Mouse (Mus musculus) embryonic facial prominence, embryonic 14.5 days (tissue): ENCODE data around the gene Pola2. TPM values are rescaled to one million over a fixed set of nuclear protein-coding genes. Genes with fewer than 3 reads are reported as not detected.

Experiments
- ATAC-seq: fragments of 200-750 bp; cut with Nextera tagmentation; 2 replicates; pipeline ENCODE4 v1.8.0; 2017; ENCODE audit warnings: low read depth, moderate number of reproducible peaks, moderate TSS enrichment
- DNase-seq: peaks from one replicate; pipeline ENCODE4 v3.0.0-alpha.2; 2015; ENCODE audit warnings: low spot score
- H3K27ac ChIP-seq: fragments of 300-500 bp; sonication (generic); replicated peaks from 2 replicates; pipeline ENCODE4 v1.5.1; 2014; ENCODE audit warnings: low read depth, mild to moderate bottlenecking, low read length, moderate library complexity
- H3K27me3 ChIP-seq: fragments of 300-500 bp; sonication (generic); replicated peaks from 2 replicates; pipeline ENCODE4 v1.6.1; 2014; ENCODE audit warnings: low read length; ENCODE audit not compliant: control insufficient read depth, insufficient read depth
- H3K36me3 ChIP-seq: fragments of 300-500 bp; sonication (generic); 2 replicates; pipeline ENCODE4 v1.6.1; 2014; ENCODE audit warnings: low read length, mixed read lengths; ENCODE audit not compliant: control insufficient read depth, insufficient read depth
- H3K4me1 ChIP-seq: fragments of 300-500 bp; sonication (generic); 2 replicates; pipeline ENCODE4 v1.6.1; 2014; ENCODE audit warnings: antibody characterized with exemption, low read length; ENCODE audit not compliant: control insufficient read depth, insufficient read depth
- H3K4me2 ChIP-seq: fragments of 300-500 bp; sonication (generic); 2 replicates; pipeline ENCODE4 v1.6.1; 2014; ENCODE audit warnings: low read depth, mild to moderate bottlenecking, low read length, moderate library complexity, mixed read lengths
- H3K4me3 ChIP-seq: fragments of 300-500 bp; sonication (generic); 2 replicates; pipeline ENCODE4 v1.5.1; 2014; ENCODE audit warnings: low read depth, mild to moderate bottlenecking, low read length
- H3K9ac ChIP-seq: fragments of 300-500 bp; sonication (generic); 2 replicates; pipeline ENCODE4 v1.6.1; 2014; ENCODE audit warnings: low read depth, mild to moderate bottlenecking, low read length, moderate library complexity, mixed read lengths
- H3K9me3 ChIP-seq: fragments of 300-500 bp; sonication (generic); 2 replicates; pipeline ENCODE4 v1.6.1; 2016; ENCODE audit warnings: low read length; ENCODE audit not compliant: control insufficient read depth
- WGBS: fragments of 180-500 bp; shearing (Covaris S2); extraction: QIAGEN DNeasy Blood & Tissue Kit; methylation state at CpG from one replicate; pipeline ENCODE4 v1.1.7; 2014; 5-methylcytosine and 5-hydroxymethylcytosine counted together
- polyA plus RNA-seq: library from polyadenylated mRNA; unstranded; fragments of >200 nt; fragmentation: Nextera tagmentation; extraction: Ambion mirVana; gene quantifications from 2 replicates; pipeline ENCODE4 v1.2.1, GENCODE M21; 2014

Gene Pola2
- polyA plus RNA-seq, 1 experiment from 2014 or later, result 59.1 TPM

DNA sequence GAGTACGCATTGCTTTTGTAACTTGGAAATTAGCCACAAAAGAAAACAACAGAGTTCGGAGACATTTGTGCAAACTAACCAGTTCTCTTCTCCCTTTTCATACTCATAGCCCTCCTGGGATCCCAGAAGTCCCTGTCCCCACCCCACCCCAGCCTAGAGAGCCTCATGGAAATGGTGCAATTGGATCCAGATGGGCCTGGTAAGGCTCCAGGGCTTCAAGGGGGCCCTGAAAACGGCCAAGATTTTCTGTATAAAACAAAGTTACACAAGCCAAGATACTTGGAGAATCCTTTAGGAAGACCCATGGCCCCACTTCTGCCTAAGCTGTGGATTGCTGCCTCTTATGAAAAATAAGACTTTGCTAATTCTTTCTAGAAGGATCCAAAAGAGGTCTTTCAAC is 13.7 kb upstream of the Pola2 start:
- H3K27me3 ChIP-seq, result no peaks in the 10 kb centered on the region
- DNase-seq (peak; percentile 75), ATAC-seq (no peak)
- no peak overlapping the region for H3K4me2 ChIP-seq
- peak overlapping the region; percentile 22 for H3K27ac ChIP-seq
- no peak overlapping the region for H3K9ac ChIP-seq
- 43% methylated on average over 3 of the region's 3 CpGs for WGBS
- H3K36me3 ChIP-seq, result no peaks in the 10 kb centered on the region
- no peaks in the 10 kb centered on the region for H3K9me3 ChIP-seq
- no peaks in the 10 kb centered on the region for H3K4me1 ChIP-seq
- H3K4me3 ChIP-seq, result no peak overlapping the region

DNA sequence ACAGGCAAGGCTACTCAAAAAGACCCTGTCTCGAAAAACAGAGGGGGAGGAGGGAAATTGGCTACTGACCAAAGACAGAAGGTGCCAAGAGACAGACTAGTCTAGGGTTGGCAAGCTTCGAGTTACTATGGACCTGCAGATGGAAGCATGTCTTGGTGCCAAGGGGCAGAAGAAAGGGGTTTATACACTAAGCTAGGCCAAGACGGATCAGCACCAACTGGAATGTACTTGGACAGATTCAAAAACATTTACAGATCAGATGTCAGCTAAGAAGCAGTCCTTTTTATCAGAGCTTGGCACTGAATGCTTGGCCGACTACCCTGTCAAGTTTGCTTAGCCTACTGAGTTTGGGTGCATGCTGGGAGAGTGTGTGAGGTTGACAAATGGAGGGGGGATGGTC is 11.7 kb upstream of the Pola2 start:
- H3K4me2 ChIP-seq, result no peak overlapping the region
- no peak overlapping the region for H3K9ac ChIP-seq
- no peaks in the 10 kb centered on the region for H3K9me3 ChIP-seq
- H3K36me3 ChIP-seq, result no peaks in the 10 kb centered on the region
- no peak overlapping the region for H3K4me3 ChIP-seq
- no peaks in the 10 kb centered on the region for H3K27me3 ChIP-seq
- no peak overlapping the region for H3K27ac ChIP-seq
- ATAC-seq (peak; percentile 67), DNase-seq (peak; percentile 66)
- no peaks in the 10 kb centered on the region for H3K4me1 ChIP-seq
- 60% methylated on average over 4 of the region's 4 CpGs for WGBS

DNA sequence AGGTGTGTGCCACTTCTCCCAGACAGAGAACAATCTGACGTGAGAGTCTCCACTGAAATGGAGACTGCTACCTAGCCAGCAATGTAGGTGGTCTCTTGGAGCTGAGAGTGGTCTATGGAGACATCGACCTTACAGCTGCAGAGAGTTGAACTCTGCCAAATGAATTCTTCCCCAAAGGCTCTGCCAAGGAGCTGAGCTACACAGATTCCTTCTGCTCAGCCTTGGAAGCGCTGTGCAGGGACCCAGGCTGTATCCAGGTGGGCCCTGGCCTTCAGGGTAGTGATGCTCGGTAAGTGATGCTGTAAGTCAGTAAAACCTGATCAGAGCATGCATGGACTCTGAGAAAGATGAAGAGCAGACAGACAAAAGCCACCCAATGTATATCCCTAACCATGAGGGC is 11.1 kb upstream of the Pola2 start:
- H3K4me3 ChIP-seq, result no peak overlapping the region
- WGBS, result 63% methylated on average over 4 of the region's 4 CpGs
- no peaks in the 10 kb centered on the region for H3K4me1 ChIP-seq
- DNase-seq (peak; percentile 41), ATAC-seq (no peak)
- H3K4me2 ChIP-seq, result no peak overlapping the region
- H3K9me3 ChIP-seq, result no peaks in the 10 kb centered on the region
- H3K27ac ChIP-seq, result no peak overlapping the region
- H3K36me3 ChIP-seq, result no peaks in the 10 kb centered on the region
- no peak overlapping the region for H3K9ac ChIP-seq
- H3K27me3 ChIP-seq, result no peaks in the 10 kb centered on the region

DNA sequence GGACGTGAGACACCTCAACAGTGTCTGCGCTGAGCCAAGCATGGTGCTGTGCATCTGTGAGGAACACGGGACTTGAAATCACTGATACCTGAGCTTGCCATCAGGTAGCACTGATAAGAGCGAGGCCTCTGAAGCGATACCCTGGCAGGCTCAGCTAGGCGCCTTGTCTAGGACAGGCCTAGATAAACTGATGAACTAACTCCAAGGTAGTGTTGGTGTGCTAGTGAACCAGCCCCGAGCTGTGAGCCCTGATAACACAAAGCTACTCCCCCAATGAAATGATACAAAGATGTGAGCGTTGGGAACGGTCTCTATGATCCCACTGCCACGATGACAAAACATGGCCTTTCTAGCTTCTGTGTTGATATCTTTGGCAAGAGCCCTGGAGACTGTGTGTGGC is 3.7 kb upstream of the Pola2 start:
- Histone ChIP-seq H3K9me3 (no peaks in the 10 kb centered on the region), H3K4me3 (no peak overlapping the region), H3K9ac (no peak overlapping the region), H3K27me3 (no peaks in the 10 kb centered on the region), H3K4me1 (0 out of 2 replicates have a peak, but pooled peaks cover 5% of the 10 kb centered on the region), H3K4me2 (no peak overlapping the region), H3K27ac (no peak overlapping the region), H3K36me3 (no peaks in the 10 kb centered on the region)
- ATAC-seq, result no peak
- WGBS, result 85% methylated on average over 10 of the region's 10 CpGs
- DNase-seq, result no peak

DNA sequence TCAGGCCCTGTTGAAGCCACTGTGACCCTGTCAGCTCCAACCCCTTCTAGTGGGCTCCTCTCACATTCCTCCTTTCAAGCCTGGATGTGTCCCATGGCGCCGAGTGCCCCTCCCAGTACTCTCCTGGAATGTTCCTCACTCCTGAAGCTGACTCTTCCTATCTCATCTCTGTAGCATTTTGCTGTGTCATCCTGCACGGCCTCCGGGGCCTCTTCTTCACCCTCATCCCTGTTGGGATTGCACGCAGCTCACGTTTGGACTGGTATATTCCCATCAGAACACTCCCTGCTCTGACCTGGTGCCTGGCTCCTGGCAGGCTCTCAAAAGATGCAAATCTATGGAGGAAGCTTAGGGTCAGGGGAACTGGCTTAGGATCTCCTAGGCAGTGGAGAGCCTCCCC is 2.8 kb upstream of the Pola2 start:
- ATAC-seq (no peak), DNase-seq (no peak)
- H3K27me3 ChIP-seq, result no peaks in the 10 kb centered on the region
- H3K9ac ChIP-seq, result no peak overlapping the region
- H3K36me3 ChIP-seq, result no peaks in the 10 kb centered on the region
- H3K27ac ChIP-seq, result no peak overlapping the region
- H3K4me2 ChIP-seq, result no peak overlapping the region
- H3K4me3 ChIP-seq, result no peak overlapping the region
- WGBS, result 60% methylated on average over 6 of the region's 6 CpGs
- H3K4me1 ChIP-seq, result 0 out of 2 replicates have a peak, but pooled peaks cover 5% of the 10 kb centered on the region
- H3K9me3 ChIP-seq, result no peaks in the 10 kb centered on the region

DNA sequence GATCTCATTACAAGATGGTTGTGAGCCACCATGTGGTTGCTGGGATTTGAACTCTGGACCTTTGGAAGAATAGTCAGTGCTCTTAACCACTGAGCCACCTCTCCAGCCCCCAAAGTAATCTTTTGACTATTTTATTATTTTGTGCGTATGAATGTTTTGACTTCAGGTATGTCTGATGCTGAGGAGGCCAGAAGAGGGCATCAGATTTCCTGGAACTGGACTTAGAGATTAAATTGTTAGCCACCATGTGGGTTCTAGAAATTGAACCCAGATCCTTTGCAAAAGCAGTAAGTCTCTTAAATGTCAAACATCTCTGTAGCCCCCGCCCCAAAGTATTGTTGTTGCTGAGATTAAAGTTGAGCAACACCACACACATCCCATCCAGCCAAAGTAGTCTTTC is 1.9 kb upstream of the Pola2 start:
- ATAC-seq (no peak), DNase-seq (no peak)
- no peaks in the 10 kb centered on the region for H3K36me3 ChIP-seq
- no peaks in the 10 kb centered on the region for H3K9me3 ChIP-seq
- H3K4me2 ChIP-seq, result no peak overlapping the region
- 0 out of 2 replicates have a peak, but pooled peaks cover 5% of the 10 kb centered on the region for H3K4me1 ChIP-seq
- H3K4me3 ChIP-seq, result no peak overlapping the region
- no peak overlapping the region for H3K9ac ChIP-seq
- no peak overlapping the region for H3K27ac ChIP-seq
- no peaks in the 10 kb centered on the region for H3K27me3 ChIP-seq
- 78% methylated on average over 2 of the region's 2 CpGs for WGBS

DNA sequence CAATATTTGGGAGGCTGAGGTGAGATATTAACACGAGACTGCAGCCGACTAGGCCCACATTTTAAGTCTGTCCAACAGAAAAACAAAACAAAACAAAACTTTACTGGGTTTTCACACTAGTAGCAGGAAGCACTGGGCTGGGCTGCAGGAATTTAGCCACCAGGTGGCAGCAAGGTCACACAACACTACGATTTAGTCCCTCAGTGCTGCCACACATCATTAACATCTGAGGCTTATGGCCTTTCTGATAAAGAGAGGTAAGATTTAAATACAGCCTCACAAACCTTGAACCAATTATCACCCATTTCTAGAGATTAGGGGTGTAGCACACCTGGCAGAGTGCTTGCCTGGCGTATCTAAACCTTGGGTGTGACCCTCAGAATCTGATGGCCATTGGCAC is 1.3 kb upstream of the Pola2 start:
- peak; percentile 64; the same call in 1 of the 2 replicates for ATAC-seq
- H3K9me3 ChIP-seq, result no peaks in the 10 kb centered on the region
- H3K9ac ChIP-seq, result no peak overlapping the region
- 6% methylated on average over 4 of the region's 4 CpGs for WGBS
- peak; percentile 86 for DNase-seq
- H3K27ac ChIP-seq, result no peak overlapping the region
- 0 out of 2 replicates have a peak, but pooled peaks cover 5% of the 10 kb centered on the region for H3K4me1 ChIP-seq
- H3K36me3 ChIP-seq, result no peaks in the 10 kb centered on the region
- H3K4me2 ChIP-seq, result no peak overlapping the region
- H3K4me3 ChIP-seq, result no peak overlapping the region
- no peaks in the 10 kb centered on the region for H3K27me3 ChIP-seq

DNA sequence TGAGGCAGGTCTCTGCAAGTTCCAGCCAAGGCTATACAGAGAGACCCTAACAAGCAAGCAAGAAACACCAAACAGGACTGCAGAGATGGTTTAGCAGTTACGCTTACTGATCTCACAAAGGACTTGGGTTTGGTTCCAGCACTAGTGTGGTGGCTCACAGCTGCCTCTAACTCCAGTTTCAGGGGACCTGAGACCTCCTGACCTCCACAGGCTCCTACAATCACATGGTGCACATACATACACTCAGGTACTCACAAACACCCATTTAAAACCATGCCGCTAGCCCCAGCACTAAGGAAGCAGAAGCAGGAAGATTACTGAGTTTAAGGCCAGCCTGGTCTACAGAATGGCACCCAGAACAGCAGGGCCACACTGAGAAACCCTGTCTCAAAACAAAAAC is 802 bp upstream of the Pola2 start:
- Histone ChIP-seq H3K9me3 (no peaks in the 10 kb centered on the region), H3K9ac (peak overlapping the region; percentile 80; the same call in 1 of the 2 replicates), H3K27me3 (no peaks in the 10 kb centered on the region), H3K4me2 (peak overlapping the region; percentile 77), H3K36me3 (no peaks in the 10 kb centered on the region), H3K27ac (peak overlapping the region; percentile 69; the same call in 1 of the 2 replicates), H3K4me1 (0 out of 2 replicates have a peak, but pooled peaks cover 5% of the 10 kb centered on the region), H3K4me3 (peak overlapping the region; percentile 69)
- no peak for DNase-seq
- WGBS, result 80% methylated on average over 2 of the region's 2 CpGs
- ATAC-seq, result no peak

DNA sequence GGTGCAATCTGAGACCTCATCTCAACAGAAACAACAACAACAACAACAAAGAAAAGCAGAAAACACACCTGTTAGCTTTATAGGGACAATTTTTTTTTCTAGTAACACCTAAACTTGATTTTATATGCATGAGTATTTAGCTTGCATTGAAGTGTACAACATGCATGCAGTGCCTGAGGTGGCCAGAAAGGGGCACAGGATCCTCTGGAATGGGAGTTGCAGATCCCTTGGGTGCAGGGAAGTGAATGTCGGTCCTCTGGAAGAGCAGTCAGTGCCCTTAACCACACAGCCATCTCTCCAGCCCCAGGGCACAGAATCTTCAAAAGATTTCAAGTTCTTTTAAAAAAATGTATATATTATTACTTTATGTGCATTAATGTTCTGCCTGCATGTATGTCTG is 1.4 kb downstream of the Pola2 start:
- Histone ChIP-seq H3K9ac (peak overlapping the region; percentile 80), H3K4me2 (peak overlapping the region; percentile 77), H3K27me3 (no peaks in the 10 kb centered on the region), H3K4me3 (peak overlapping the region; percentile 69), H3K9me3 (no peaks in the 10 kb centered on the region), H3K4me1 (0 out of 2 replicates have a peak, but pooled peaks cover 5% of the 10 kb centered on the region), H3K27ac (no peak overlapping the region), H3K36me3 (peaks cover 19% of the 10 kb centered on the region)
- ATAC-seq, result no peak
- WGBS, result 17% methylated on average over 1 of the region's 1 CpGs
- no peak for DNase-seq
